Mouse (Mus musculus) spleen, adult 2 months (tissue): ENCODE data around the gene Upf1. TPM values are rescaled to one million over a fixed set of nuclear protein-coding genes. Genes with fewer than 3 reads are reported as not detected.
A peak's percentile ranks its signal among the peaks of the same experiment; 100 is the strongest.

Experiments
- DNase-seq, 2 experiments: peaks; one replicate each; pipeline versions ENCODE4 v3.0.0 to v3.0.0-alpha.2; 2012 to 2021; ENCODE audit warnings: low spot score in 2 of 2, low read depth in 1 of 2
- H3K27ac ChIP-seq: fragments of 200-500 bp; 2 replicates; pipeline ENCODE4 v1.5.1; 2012; ENCODE audit warnings: low read length, inconsistent platforms; ENCODE audit not compliant: insufficient read depth
- H3K27me3 ChIP-seq: fragments of 200-500 bp; 2 replicates; pipeline ENCODE4 v1.6.1; 2012; ENCODE audit warnings: mild to moderate bottlenecking, moderate library complexity, low read length, inconsistent platforms; ENCODE audit not compliant: control insufficient read depth, insufficient read depth
- H3K36me3 ChIP-seq: fragments of 200-500 bp; 2 replicates; pipeline ENCODE4 v1.6.1; 2012; ENCODE audit warnings: mild to moderate bottlenecking, low read length, inconsistent platforms; ENCODE audit not compliant: control insufficient read depth, insufficient read depth
- H3K4me1 ChIP-seq: fragments of 200-500 bp; 2 replicates; pipeline ENCODE4 v1.6.1; 2011; ENCODE audit warnings: inconsistent platforms; ENCODE audit not compliant: control insufficient read depth, insufficient read depth, insufficient read length
- H3K4me3 ChIP-seq: fragments of 200-500 bp; 2 replicates; pipeline ENCODE4 v1.5.1; 2011; ENCODE audit warnings: mild to moderate bottlenecking, inconsistent platforms; ENCODE audit not compliant: insufficient read depth, insufficient read length; ENCODE audit errors: extremely low read depth
- CTCF ChIP-seq: fragments of 200-500 bp; IDR thresholded peaks from 2 replicates; pipeline ENCODE4 v1.5.1; 2011; ENCODE audit warnings: mild to moderate bottlenecking, inconsistent platforms; ENCODE audit not compliant: insufficient read depth, insufficient read length, insufficient replicate concordance; ENCODE audit errors: extremely low read depth
- POLR2A ChIP-seq: fragments of 200-500 bp; IDR thresholded peaks from 2 replicates; pipeline ENCODE4 v1.6.1; 2011; ENCODE audit warnings: low read depth, low read length, inconsistent platforms
- WGBS: fragments of 180-500 bp; shearing (Covaris S2); methylation state at CpG from one replicate; pipeline ENCODE4 v1.1.7; 2018; 5-methylcytosine and 5-hydroxymethylcytosine counted together
- polyA plus RNA-seq: library from polyadenylated mRNA; depleted of rRNA; stranded (reverse); fragments of >200 nt; gene quantifications from 2 replicates; pipeline ENCODE4 v1.2.3, GENCODE M21; 2012; rRNA removed

The Upf1 gene
- polyA plus RNA-seq, 1 experiment, result 38.9 TPM

GRCm38 (mm10) chr8:70285304-70285703 lies 67.8 kb downstream of the Upf1 start:
- Histone ChIP-seq H3K27me3 (no peaks in the 10 kb centered on the region), H3K36me3 (0 out of 2 replicates have a peak, but pooled peaks cover 3% of the 10 kb centered on the region), H3K4me1 (peaks cover 5% of the 10 kb centered on the region; the same call in 1 of the 2 replicates), H3K4me3 (no peak overlapping the region), H3K27ac (no peak overlapping the region)
- no peak for TF ChIP-seq CTCF
- no peak for TF ChIP-seq POLR2A
- no peak for DNase-seq
- WGBS, result 96% methylated on average over 15 of the region's 15 CpGs

DNA sequence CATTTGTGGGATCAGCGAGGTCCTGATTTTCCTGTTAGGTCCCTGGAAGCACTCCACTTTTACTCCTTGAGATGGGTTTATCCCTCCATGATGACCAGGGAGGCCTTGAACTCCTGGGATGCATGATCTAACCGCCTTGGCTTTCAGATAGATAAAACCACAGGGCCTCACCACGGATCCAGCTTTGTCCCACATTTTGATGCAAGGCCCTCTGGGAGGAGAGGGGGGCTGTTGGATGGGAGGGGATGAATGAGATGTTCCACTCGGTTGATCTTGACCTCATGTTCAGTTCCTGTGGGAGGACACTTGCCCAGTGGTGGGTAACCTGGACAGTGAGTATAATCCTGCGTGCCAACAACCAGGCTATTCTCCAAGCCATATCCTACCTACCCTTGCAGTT lies 68.7 kb downstream of the Upf1 start:
- Histone ChIP-seq H3K27me3 (no peaks in the 10 kb centered on the region), H3K36me3 (0 out of 2 replicates have a peak, but pooled peaks cover 3% of the 10 kb centered on the region), H3K4me3 (no peak overlapping the region), H3K27ac (no peak overlapping the region), H3K4me1 (peaks cover 5% of the 10 kb centered on the region; the same call in 1 of the 2 replicates)
- TF ChIP-seq POLR2A, result no peak
- no peak for TF ChIP-seq CTCF
- WGBS, result 76% methylated on average over 5 of the region's 5 CpGs
- DNase-seq, result no peak

- peaks cover 5% of the 10 kb centered on the region; the same call in 1 of the 2 replicates for H3K4me1 ChIP-seq
- peak overlapping the region; percentile 91 for H3K4me3 ChIP-seq
- TF ChIP-seq POLR2A (no peak), CTCF (no peak)
- 0 out of 2 replicates have a peak, but pooled peaks cover 3% of the 10 kb centered on the region for H3K36me3 ChIP-seq
- DNase-seq, result no peak
- H3K27ac ChIP-seq, result no peak overlapping the region; the same call in 1 of the 2 replicates
- WGBS, result 2% methylated on average over 54 of the region's 55 CpGs
- no peaks in the 10 kb centered on the region for H3K27me3 ChIP-seq
Observed at GRCm38 (mm10) chr8:70283136-70284077, 69.7 kb downstream of the Upf1 start.

DNA sequence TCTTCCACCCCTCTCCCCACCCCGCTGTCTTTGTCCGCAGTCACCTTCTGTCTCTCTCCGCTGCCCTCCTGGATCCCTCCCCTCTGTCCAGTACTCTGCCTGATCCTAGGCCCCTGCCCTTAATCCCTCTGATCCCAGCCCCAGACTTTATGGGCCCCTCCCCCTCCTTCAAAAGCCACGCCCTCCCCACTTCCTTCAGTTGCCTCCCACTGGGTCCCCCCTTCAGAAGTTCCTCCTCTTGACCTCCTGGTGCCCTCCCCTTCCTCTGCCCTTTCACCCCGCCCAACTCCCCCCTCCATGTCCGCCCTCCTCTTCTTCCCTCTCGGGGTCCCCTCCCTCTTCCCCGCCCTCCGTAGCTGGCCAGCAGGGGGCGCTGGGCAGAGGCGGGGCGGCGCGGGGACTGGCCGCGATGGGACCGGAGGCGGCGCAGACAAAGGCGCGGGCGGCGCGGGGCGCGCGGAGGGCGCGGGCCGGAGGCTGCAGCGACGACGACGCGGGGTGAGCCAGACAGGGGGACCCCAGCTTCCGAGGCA lies 70.4 kb downstream of the Upf1 start, which contains the start of gene Homer3:
Gene Homer3 (plus strand): TSS at position 225 of the 533 bp plus-strand sequence.
- peak; percentile 73 to 90 for DNase-seq
- 4% methylated on average over 36 of the region's 36 CpGs for WGBS
- H3K36me3 ChIP-seq, result 0 out of 2 replicates have a peak, but pooled peaks cover 3% of the 10 kb centered on the region
- H3K4me1 ChIP-seq, result peaks cover 5% of the 10 kb centered on the region; the same call in 1 of the 2 replicates
- peak within 1 kb of the TSS; percentile 91 for H3K4me3 ChIP-seq
- no peaks in the 10 kb centered on the region for H3K27me3 ChIP-seq
- TF ChIP-seq CTCF (peak; percentile 88; the same call in 1 of the 2 replicates), POLR2A (0 out of 2 replicates have a peak, but pooled peaks have one; percentile 11)
- peak within 1 kb of the TSS; percentile 40 for H3K27ac ChIP-seq

Other genes starting within 250 kb of the Upf1 start
- gene Ncan, start 232.4 kb downstream of the Upf1 start, polyA plus RNA-seq, result 0.04 and 0.09 TPM in 2 replicates
- 14.0 and 16.4 TPM in 2 replicates for gene Nr2c2ap, start 221.9 kb downstream of the Upf1 start, polyA plus RNA-seq
- gene Rfxank, start 214.1 kb downstream of the Upf1 start, polyA plus RNA-seq, result 22.5 and 24.6 TPM in 2 replicates
- gene Borcs8, start 213.8 kb downstream of the Upf1 start, polyA plus RNA-seq, result 55.8 and 73.6 TPM in 2 replicates
- 2.3 and 4.3 TPM in 2 replicates for gene Mef2b, start 213.6 kb downstream of the Upf1 start, polyA plus RNA-seq
- 59.9 and 76.8 TPM in 2 replicates for gene Tmem161a, start 180.9 kb downstream of the Upf1 start, polyA plus RNA-seq
- 16.4 and 18.6 TPM in 2 replicates for gene Slc25a42, start 141.0 kb downstream of the Upf1 start, polyA plus RNA-seq
- 38.3 and 40.0 TPM in 2 replicates for gene Sugp2, start 119.1 kb downstream of the Upf1 start, polyA plus RNA-seq
- gene Armc6, start 118.8 kb downstream of the Upf1 start, polyA plus RNA-seq, result 11.5 and 14.1 TPM in 2 replicates
- gene Homer3, start 70.5 kb downstream of the Upf1 start, polyA plus RNA-seq, result 28.1 and 34.7 TPM in 2 replicates
- gene Ddx49, start 50.8 kb downstream of the Upf1 start, polyA plus RNA-seq, result 37.4 and 44.5 TPM in 2 replicates
- 200 and 269 TPM in 2 replicates for gene Cope, start 50.8 kb downstream of the Upf1 start, polyA plus RNA-seq
- 0.52 and 0.61 TPM in 2 replicates for gene Cers1, start 37.5 kb downstream of the Upf1 start, polyA plus RNA-seq
- 0.33 and 0.40 TPM in 2 replicates for gene Gdf1, start 23.5 kb downstream of the Upf1 start, polyA plus RNA-seq
- 0.46 and 0.56 TPM in 2 replicates for gene Comp, start 20.3 kb upstream of the Upf1 start, polyA plus RNA-seq
- gene Crtc1, start 86.3 kb upstream of the Upf1 start, polyA plus RNA-seq, result 18.9 and 22.1 TPM in 2 replicates
- 21.8 and 30.9 TPM in 2 replicates for gene Klhl26, start 123.7 kb upstream of the Upf1 start, polyA plus RNA-seq
- 0.14 TPM in 1 of 2 replicates, not detected in the other for gene Tmem59l, start 134.1 kb upstream of the Upf1 start, polyA plus RNA-seq
- 3.4 and 5.4 TPM in 2 replicates for gene Crlf1, start 139.9 kb upstream of the Upf1 start, polyA plus RNA-seq
- 86.2 and 132 TPM in 2 replicates for gene Rex1bd, start 153.5 kb upstream of the Upf1 start, polyA plus RNA-seq
- gene Uba52, start 157.5 kb upstream of the Upf1 start, polyA plus RNA-seq, result 611 and 613 TPM in 2 replicates
- 305 and 370 TPM in 2 replicates for gene Fkbp8, start 174.4 kb upstream of the Upf1 start, polyA plus RNA-seq
- gene Kxd1, start 174.7 kb upstream of the Upf1 start, polyA plus RNA-seq, result 50.2 and 52.0 TPM in 2 replicates
- 21.3 and 27.9 TPM in 2 replicates for gene Ell, start 186.2 kb upstream of the Upf1 start, polyA plus RNA-seq
- gene Isyna1, start 241.1 kb upstream of the Upf1 start, polyA plus RNA-seq, result 136 and 189 TPM in 2 replicates